Mouse (Mus musculus) hindbrain, embryonic 10.5 days (tissue): ENCODE data around the gene Spink4. TPM values are rescaled to one million over a fixed set of nuclear protein-coding genes. Genes with fewer than 3 reads are reported as not detected.
A peak's percentile ranks its signal among the peaks of the same experiment; 100 is the strongest.

Experiments used
- DNase-seq: peaks from one replicate; pipeline ENCODE4 v3.0.0-alpha.2; 2017; ENCODE audit warnings: low spot score
- H3K27ac ChIP-seq: fragments of 300-500 bp; sonication (generic); 2 replicates; pipeline ENCODE4 v1.5.1; 2016; ENCODE audit warnings: mild to moderate bottlenecking, moderate library complexity
- H3K27me3 ChIP-seq: fragments of 300-500 bp; sonication (generic); 2 replicates; pipeline ENCODE4 v1.6.1; 2016; ENCODE audit warnings: mild to moderate bottlenecking; ENCODE audit not compliant: poor library complexity, insufficient read depth, severe bottlenecking
- H3K36me3 ChIP-seq: fragments of 300-500 bp; sonication (generic); 2 replicates; pipeline ENCODE4 v1.6.1; 2016; ENCODE audit warnings: mild to moderate bottlenecking, moderate library complexity
- H3K4me1 ChIP-seq: fragments of 300-500 bp; sonication (generic); replicated peaks from 2 replicates; pipeline ENCODE4 v1.6.1; 2016; ENCODE audit warnings: mild to moderate bottlenecking
- H3K4me3 ChIP-seq: fragments of 300-500 bp; sonication (generic); 2 replicates; pipeline ENCODE4 v1.5.1; 2016; ENCODE audit warnings: mild to moderate bottlenecking, moderate library complexity
- H3K9me3 ChIP-seq: fragments of 300-500 bp; sonication (generic); 2 replicates; pipeline ENCODE4 v1.6.1; 2016; ENCODE audit warnings: mild to moderate bottlenecking, moderate library complexity
- WGBS: fragments of 180-500 bp; shearing (Covaris S2); methylation state at CpG from one replicate; pipeline ENCODE4 v1.1.7; 2016; 5-methylcytosine and 5-hydroxymethylcytosine counted together
- polyA plus RNA-seq: library from polyadenylated mRNA; unstranded; fragments of >200 nt; fragmentation: Nextera tagmentation; extraction: Ambion mirVana; gene quantifications from 2 replicates; pipeline ENCODE4 v1.2.1, GENCODE M21; 2016

Gene Spink4
- polyA plus RNA-seq = not detected in 2 replicates

GRCm38 (mm10) chr4:40919785-40920184 is at the start of gene Spink4:
TSS of gene Spink4 (plus strand) at chr4:40920052.
- Histone ChIP-seq H3K4me3 (no peak within 1 kb of the TSS), H3K27ac (no peak within 1 kb of the TSS), H3K36me3 (no peaks in the 10 kb centered on the region), H3K4me1 (no peaks in the 10 kb centered on the region), H3K27me3 (no peaks in the 10 kb centered on the region), H3K9me3 (no peaks in the 10 kb centered on the region)
- DNase-seq = no peak
- 75% methylated on average over 3 of the region's 3 CpGs for WGBS

- no peaks in the 10 kb centered on the region for H3K27me3 ChIP-seq
- H3K9me3 ChIP-seq = no peaks in the 10 kb centered on the region
- H3K27ac ChIP-seq = no peak overlapping the region
- no peak for DNase-seq
- H3K36me3 ChIP-seq = no peaks in the 10 kb centered on the region
- H3K4me1 ChIP-seq = peaks cover 15% of the 10 kb centered on the region; the same call in 1 of the 2 replicates
- H3K4me3 ChIP-seq = no peak overlapping the region
- WGBS = 89% methylated on average over 4 of the region's 4 CpGs
These were observed 49.6 kb upstream of the Spink4 start for GRCm38 (mm10) chr4:40870206-40870605.

GRCm38 (mm10) chr4:40872129-40872528 is 47.7 kb upstream of the Spink4 start:
- WGBS = 92% methylated on average over 3 of the region's 3 CpGs
- no peak overlapping the region for H3K4me3 ChIP-seq

GRCm38 (mm10) chr4:40873320-40873719 is 46.5 kb upstream of the Spink4 start:
- no peaks in the 10 kb centered on the region for H3K27me3 ChIP-seq
- no peaks in the 10 kb centered on the region for H3K9me3 ChIP-seq
- H3K27ac ChIP-seq = 0 out of 2 replicates have a peak overlapping the region, but pooled peaks have one; percentile 29
- no peak overlapping the region for H3K4me3 ChIP-seq
- WGBS = 73% methylated on average over 2 of the region's 2 CpGs
- H3K36me3 ChIP-seq = no peaks in the 10 kb centered on the region
- H3K4me1 ChIP-seq = peaks cover 26% of the 10 kb centered on the region
- no peak for DNase-seq

More at GRCm38 (mm10) chr4:40872129-40872528, 47.7 kb upstream of the Spink4 start:
- Histone ChIP-seq H3K27ac (no peak overlapping the region), H3K27me3 (no peaks in the 10 kb centered on the region), H3K9me3 (no peaks in the 10 kb centered on the region), H3K4me1 (peaks cover 22% of the 10 kb centered on the region), H3K36me3 (no peaks in the 10 kb centered on the region)
- no peak for DNase-seq

GRCm38 (mm10) chr4:40874151-40874600 is 45.7 kb upstream of the Spink4 start:
- Histone ChIP-seq H3K27ac (no peak overlapping the region), H3K36me3 (no peaks in the 10 kb centered on the region), H3K27me3 (no peaks in the 10 kb centered on the region), H3K4me1 (peaks cover 26% of the 10 kb centered on the region), H3K4me3 (no peak overlapping the region), H3K9me3 (no peaks in the 10 kb centered on the region)
- peak; percentile 12 for DNase-seq
- 63% methylated on average over 6 of the region's 6 CpGs for WGBS

GRCm38 (mm10) chr4:40874794-40875552 is 44.9 kb upstream of the Spink4 start:
- 86% methylated on average over 5 of the region's 5 CpGs for WGBS
- no peak for DNase-seq

GRCm38 (mm10) chr4:40875842-40876241 is 44.0 kb upstream of the Spink4 start:
- no peak for DNase-seq
- H3K4me1 ChIP-seq = peaks cover 26% of the 10 kb centered on the region

More at GRCm38 (mm10) chr4:40874794-40875552, 44.9 kb upstream of the Spink4 start:
- Histone ChIP-seq H3K36me3 (no peaks in the 10 kb centered on the region), H3K4me1 (peaks cover 26% of the 10 kb centered on the region), H3K27me3 (no peaks in the 10 kb centered on the region), H3K27ac (no peak overlapping the region), H3K9me3 (no peaks in the 10 kb centered on the region), H3K4me3 (no peak overlapping the region)

GRCm38 (mm10) chr4:40876814-40877371 is 43.0 kb upstream of the Spink4 start:
- Histone ChIP-seq H3K4me3 (no peak overlapping the region), H3K9me3 (no peaks in the 10 kb centered on the region), H3K27ac (peak overlapping the region; percentile 54), H3K4me1 (peaks cover 26% of the 10 kb centered on the region), H3K36me3 (no peaks in the 10 kb centered on the region), H3K27me3 (no peaks in the 10 kb centered on the region)
- DNase-seq = peak; percentile 21
- 47% methylated on average over 12 of the region's 12 CpGs for WGBS

More at GRCm38 (mm10) chr4:40875842-40876241, 44.0 kb upstream of the Spink4 start:
- WGBS = 95% methylated on average over 20 of the region's 20 CpGs
- Histone ChIP-seq H3K27me3 (no peaks in the 10 kb centered on the region), H3K27ac (no peak overlapping the region), H3K4me3 (no peak overlapping the region), H3K36me3 (no peaks in the 10 kb centered on the region), H3K9me3 (no peaks in the 10 kb centered on the region)

- no peak for DNase-seq
- Histone ChIP-seq H3K27ac (peak overlapping the region; percentile 54; the same call in 1 of the 2 replicates), H3K27me3 (no peaks in the 10 kb centered on the region)
These were observed 42.3 kb upstream of the Spink4 start for GRCm38 (mm10) chr4:40877528-40877927.

GRCm38 (mm10) chr4:40883200-40883599 is 36.7 kb upstream of the Spink4 start:
- no peak for DNase-seq
- Histone ChIP-seq H3K27me3 (no peaks in the 10 kb centered on the region), H3K36me3 (no peaks in the 10 kb centered on the region), H3K27ac (no peak overlapping the region), H3K9me3 (no peaks in the 10 kb centered on the region), H3K4me1 (no peaks in the 10 kb centered on the region), H3K4me3 (no peak overlapping the region)
- 88% methylated on average over 10 of the region's 10 CpGs for WGBS

More at GRCm38 (mm10) chr4:40877528-40877927, 42.3 kb upstream of the Spink4 start:
- H3K9me3 ChIP-seq = no peaks in the 10 kb centered on the region
- no peak overlapping the region for H3K4me3 ChIP-seq
- 83% methylated on average over 5 of the region's 5 CpGs for WGBS
- H3K36me3 ChIP-seq = no peaks in the 10 kb centered on the region
- H3K4me1 ChIP-seq = peaks cover 26% of the 10 kb centered on the region

GRCm38 (mm10) chr4:40884282-40885165 is 35.3 kb upstream of the Spink4 start:
- Histone ChIP-seq H3K27ac (no peak overlapping the region), H3K9me3 (no peaks in the 10 kb centered on the region), H3K4me1 (no peaks in the 10 kb centered on the region), H3K4me3 (no peak overlapping the region), H3K36me3 (no peaks in the 10 kb centered on the region), H3K27me3 (no peaks in the 10 kb centered on the region)
- WGBS = 88% methylated on average over 12 of the region's 12 CpGs
- DNase-seq = no peak

- Histone ChIP-seq H3K36me3 (no peaks in the 10 kb centered on the region), H3K27ac (no peak overlapping the region), H3K9me3 (no peaks in the 10 kb centered on the region), H3K27me3 (no peaks in the 10 kb centered on the region), H3K4me3 (no peak overlapping the region), H3K4me1 (no peaks in the 10 kb centered on the region)
- no peak for DNase-seq
- 89% methylated on average over 2 of the region's 2 CpGs for WGBS
These were observed 34.7 kb upstream of the Spink4 start for GRCm38 (mm10) chr4:40885166-40885525.
